Mouse (Mus musculus) embryonic facial prominence, embryonic 14.5 days (tissue): ENCODE measurements around the gene Relt. TPM values are rescaled to one million over a fixed set of nuclear protein-coding genes. Genes with fewer than 3 reads are reported as not detected.

Experiments used
- ATAC-seq: fragments of 200-750 bp; cut with Nextera tagmentation; 2 replicates; pipeline ENCODE4 v1.8.0; 2017; ENCODE audit warnings: low read depth, moderate number of reproducible peaks, moderate TSS enrichment
- DNase-seq: peaks from one replicate; pipeline ENCODE4 v3.0.0-alpha.2; 2015; ENCODE audit warnings: low spot score
- H3K27ac ChIP-seq: fragments of 300-500 bp; sonication (generic); replicated peaks from 2 replicates; pipeline ENCODE4 v1.5.1; 2014; ENCODE audit warnings: low read depth, mild to moderate bottlenecking, low read length, moderate library complexity
- H3K27me3 ChIP-seq: fragments of 300-500 bp; sonication (generic); replicated peaks from 2 replicates; pipeline ENCODE4 v1.6.1; 2014; ENCODE audit warnings: low read length; ENCODE audit not compliant: control insufficient read depth, insufficient read depth
- H3K36me3 ChIP-seq: fragments of 300-500 bp; sonication (generic); 2 replicates; pipeline ENCODE4 v1.6.1; 2014; ENCODE audit warnings: low read length, mixed read lengths; ENCODE audit not compliant: control insufficient read depth, insufficient read depth
- H3K4me1 ChIP-seq: fragments of 300-500 bp; sonication (generic); 2 replicates; pipeline ENCODE4 v1.6.1; 2014; ENCODE audit warnings: antibody characterized with exemption, low read length; ENCODE audit not compliant: control insufficient read depth, insufficient read depth
- H3K4me2 ChIP-seq: fragments of 300-500 bp; sonication (generic); 2 replicates; pipeline ENCODE4 v1.6.1; 2014; ENCODE audit warnings: low read depth, mild to moderate bottlenecking, low read length, moderate library complexity, mixed read lengths
- H3K4me3 ChIP-seq: fragments of 300-500 bp; sonication (generic); 2 replicates; pipeline ENCODE4 v1.5.1; 2014; ENCODE audit warnings: low read depth, mild to moderate bottlenecking, low read length
- H3K9ac ChIP-seq: fragments of 300-500 bp; sonication (generic); 2 replicates; pipeline ENCODE4 v1.6.1; 2014; ENCODE audit warnings: low read depth, mild to moderate bottlenecking, low read length, moderate library complexity, mixed read lengths
- H3K9me3 ChIP-seq: fragments of 300-500 bp; sonication (generic); 2 replicates; pipeline ENCODE4 v1.6.1; 2016; ENCODE audit warnings: low read length; ENCODE audit not compliant: control insufficient read depth
- WGBS: fragments of 180-500 bp; shearing (Covaris S2); extraction: QIAGEN DNeasy Blood & Tissue Kit; methylation state at CpG from one replicate; pipeline ENCODE4 v1.1.7; 2014; 5-methylcytosine and 5-hydroxymethylcytosine counted together
- polyA plus RNA-seq: library from polyadenylated mRNA; unstranded; fragments of >200 nt; fragmentation: Nextera tagmentation; extraction: Ambion mirVana; gene quantifications from 2 replicates; pipeline ENCODE4 v1.2.1, GENCODE M21; 2014

The Relt gene
- polyA plus RNA-seq, 1 experiment from 2014 or later, result 4.6 TPM

- Histone ChIP-seq H3K27ac (no peak overlapping the region), H3K9ac (no peak overlapping the region), H3K27me3 (no peaks in the 10 kb centered on the region), H3K4me1 (peaks cover 15% of the 10 kb centered on the region), H3K36me3 (peaks cover 12% of the 10 kb centered on the region; the same call in 1 of the 2 replicates), H3K4me2 (no peak overlapping the region), H3K9me3 (no peaks in the 10 kb centered on the region), H3K4me3 (no peak overlapping the region)
- ATAC-seq, result no peak
- DNase-seq, result no peak
- 87% methylated on average over 5 of the region's 5 CpGs for WGBS
Observed at GRCm38 (mm10) chr7:100904612-100905011, 41.4 kb upstream of the Relt start.

- H3K27me3 ChIP-seq, result no peaks in the 10 kb centered on the region
- no peaks in the 10 kb centered on the region for H3K9me3 ChIP-seq
- H3K36me3 ChIP-seq, result peaks cover 13% of the 10 kb centered on the region; the same call in 1 of the 2 replicates
- H3K27ac ChIP-seq, result no peak overlapping the region
- H3K4me3 ChIP-seq, result no peak overlapping the region
- DNase-seq (no peak), ATAC-seq (0 out of 2 replicates have a peak, but pooled peaks have one; percentile 28)
- peaks cover 2% of the 10 kb centered on the region for H3K4me1 ChIP-seq
- WGBS, result 77% methylated on average over 9 of the region's 9 CpGs
- H3K4me2 ChIP-seq, result no peak overlapping the region
- no peak overlapping the region for H3K9ac ChIP-seq
Observed at GRCm38 (mm10) chr7:100902451-100903137, 39.3 kb upstream of the Relt start.

DNA sequence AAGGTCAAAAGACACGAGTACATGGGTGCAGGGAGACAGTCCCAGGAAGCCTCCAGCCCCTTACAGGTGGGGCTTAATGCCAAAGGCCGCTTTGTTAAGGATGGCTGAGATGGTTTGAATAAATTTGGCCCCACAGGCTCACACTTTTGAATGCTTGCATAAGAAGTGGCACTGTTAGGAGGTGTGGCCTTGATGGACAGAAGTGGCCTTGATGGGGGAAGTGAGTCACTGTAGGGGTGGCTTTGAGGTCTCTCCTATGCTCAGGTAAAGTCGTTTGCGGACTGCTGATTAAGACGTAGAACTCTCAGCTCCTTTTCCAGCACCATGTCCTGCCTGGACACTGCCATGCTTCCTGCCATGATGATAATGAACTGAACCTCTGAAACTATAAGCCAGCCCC lies 34.6 kb upstream of the Relt start:
- no peak overlapping the region for H3K4me3 ChIP-seq
- WGBS, result 81% methylated on average over 5 of the region's 5 CpGs
- DNase-seq (no peak), ATAC-seq (no peak)
- no peak overlapping the region for H3K9ac ChIP-seq
- no peak overlapping the region for H3K4me2 ChIP-seq
- no peaks in the 10 kb centered on the region for H3K27me3 ChIP-seq
- no peak overlapping the region for H3K27ac ChIP-seq
- H3K9me3 ChIP-seq, result no peaks in the 10 kb centered on the region
- H3K36me3 ChIP-seq, result peaks cover 9% of the 10 kb centered on the region; the same call in 1 of the 2 replicates
- H3K4me1 ChIP-seq, result peaks cover 22% of the 10 kb centered on the region

- peak overlapping the region; percentile 57 for H3K4me3 ChIP-seq
- WGBS, result 6% methylated on average over 9 of the region's 12 CpGs
- peaks cover 9% of the 10 kb centered on the region; the same call in 1 of the 2 replicates for H3K36me3 ChIP-seq
- H3K4me2 ChIP-seq, result peak overlapping the region; percentile 96
- peaks cover 22% of the 10 kb centered on the region for H3K4me1 ChIP-seq
- H3K27ac ChIP-seq, result peak overlapping the region; percentile 44; the same call in 1 of the 2 replicates
- no peaks in the 10 kb centered on the region for H3K9me3 ChIP-seq
- DNase-seq (no peak), ATAC-seq (peak; percentile 23)
- H3K9ac ChIP-seq, result peak overlapping the region; percentile 82
- H3K27me3 ChIP-seq, result no peaks in the 10 kb centered on the region
Observed at GRCm38 (mm10) chr7:100894833-100895226, 31.6 kb upstream of the Relt start.

DNA sequence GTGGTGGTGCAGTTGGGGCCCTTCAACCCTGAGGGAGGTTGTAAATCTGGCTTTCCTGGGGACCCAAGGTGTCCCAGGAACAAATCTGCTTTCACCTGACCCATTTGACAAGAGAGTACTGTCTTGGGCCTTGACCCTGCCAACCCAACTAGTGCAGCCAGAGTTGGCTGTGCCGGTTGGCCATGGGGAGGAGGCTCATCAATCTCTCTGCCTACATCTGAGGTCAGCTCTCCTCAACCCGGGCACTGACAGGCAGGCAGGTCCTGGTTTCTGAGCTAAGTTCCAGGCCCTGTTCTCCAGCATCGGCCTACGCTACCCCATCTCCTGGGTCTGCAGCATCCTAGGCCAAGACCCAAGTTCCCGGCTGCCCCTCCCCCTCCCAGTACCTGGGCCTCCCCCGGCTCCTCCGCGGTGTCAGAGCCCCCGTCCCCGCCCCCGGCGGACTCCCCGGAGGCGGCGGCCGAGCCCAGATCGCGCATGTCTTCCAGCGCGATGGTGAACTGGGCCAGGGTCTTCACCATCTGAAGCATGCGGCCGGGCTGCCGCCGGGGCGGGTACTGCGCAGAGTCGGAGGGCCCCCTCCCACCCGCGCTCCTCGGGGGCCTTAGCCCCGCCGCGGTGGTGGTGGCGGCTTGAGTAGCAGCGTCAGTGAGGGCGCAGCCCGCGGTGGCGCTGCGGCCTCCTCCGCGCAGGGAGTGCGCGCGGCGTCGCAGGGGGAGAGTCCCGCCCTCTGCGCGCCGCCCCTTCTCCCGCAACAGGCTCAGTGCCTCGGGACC lies 31.0 kb upstream of the Relt start:
- Histone ChIP-seq H3K4me3 (peak overlapping the region; percentile 57), H3K4me2 (peak overlapping the region; percentile 96), H3K9me3 (no peaks in the 10 kb centered on the region), H3K9ac (peak overlapping the region; percentile 82), H3K36me3 (peaks cover 15% of the 10 kb centered on the region), H3K27me3 (no peaks in the 10 kb centered on the region), H3K27ac (peak overlapping the region; percentile 44; the same call in 1 of the 2 replicates), H3K4me1 (peaks cover 22% of the 10 kb centered on the region)
- DNase-seq (peak; percentile 65), ATAC-seq (peak; percentile 76)
- WGBS, result 12% methylated on average over 14 of the region's 53 CpGs

DNA sequence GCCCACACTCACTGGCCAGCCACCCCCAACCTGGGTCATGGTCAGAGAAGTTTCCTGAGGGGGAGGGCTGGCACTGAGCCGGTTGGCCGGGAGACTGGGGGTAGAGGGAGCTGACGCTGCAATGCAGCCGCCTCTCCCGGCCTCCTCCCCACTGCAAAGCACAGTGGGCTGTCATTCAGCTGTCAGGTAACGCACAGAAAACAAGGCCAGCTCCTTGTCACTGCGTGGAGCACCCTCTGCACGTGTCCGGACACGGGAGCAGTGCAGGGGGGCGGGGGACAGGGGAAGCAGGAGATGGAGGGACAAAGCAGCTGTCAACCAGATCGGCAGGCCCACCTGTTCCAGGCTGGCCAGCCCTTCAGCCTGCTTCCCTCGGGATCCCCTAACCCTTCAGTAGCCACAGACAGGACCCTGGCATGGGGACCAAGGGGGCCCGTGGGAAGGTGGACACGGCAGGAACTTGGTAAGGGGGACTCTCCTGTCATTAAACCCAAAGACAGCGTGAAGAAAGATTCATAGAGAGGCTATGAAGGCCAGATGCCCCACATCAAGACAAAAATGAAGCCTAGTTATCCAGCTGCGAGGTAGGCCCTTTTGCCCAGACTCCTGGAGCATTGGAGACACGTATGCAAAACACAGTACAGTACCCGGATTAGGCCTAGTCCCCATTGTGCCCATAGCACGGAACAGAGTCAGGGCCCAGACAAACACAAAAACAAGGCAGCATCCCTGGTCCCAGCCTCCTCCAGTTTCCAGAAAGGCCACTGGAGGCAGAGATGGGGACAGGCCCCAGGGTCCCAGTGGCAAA lies 30.2 kb upstream of the Relt start:
- peak; percentile 45; the same call in 1 of the 2 replicates for ATAC-seq
- Histone ChIP-seq H3K4me3 (peak overlapping the region; percentile 57; the same call in 1 of the 2 replicates), H3K36me3 (peaks cover 23% of the 10 kb centered on the region), H3K4me1 (peaks cover 22% of the 10 kb centered on the region), H3K9me3 (no peaks in the 10 kb centered on the region), H3K27me3 (no peaks in the 10 kb centered on the region), H3K4me2 (peak overlapping the region; percentile 96), H3K27ac (no peak overlapping the region), H3K9ac (peak overlapping the region; percentile 82)
- WGBS, result 52% methylated on average over 19 of the region's 20 CpGs
- DNase-seq, result peak; percentile 45

GRCm38 (mm10) chr7:100886535-100886934 lies 23.3 kb upstream of the Relt start:
- no peak overlapping the region for H3K9ac ChIP-seq
- no peak overlapping the region for H3K27ac ChIP-seq
- no peaks in the 10 kb centered on the region for H3K4me1 ChIP-seq
- no peaks in the 10 kb centered on the region for H3K27me3 ChIP-seq
- no peaks in the 10 kb centered on the region for H3K9me3 ChIP-seq
- H3K4me3 ChIP-seq, result no peak overlapping the region
- DNase-seq, result no peak
- H3K36me3 ChIP-seq, result peaks cover 80% of the 10 kb centered on the region
- ATAC-seq, result no peak
- 31% methylated on average over 3 of the region's 3 CpGs for WGBS
- no peak overlapping the region for H3K4me2 ChIP-seq

DNA sequence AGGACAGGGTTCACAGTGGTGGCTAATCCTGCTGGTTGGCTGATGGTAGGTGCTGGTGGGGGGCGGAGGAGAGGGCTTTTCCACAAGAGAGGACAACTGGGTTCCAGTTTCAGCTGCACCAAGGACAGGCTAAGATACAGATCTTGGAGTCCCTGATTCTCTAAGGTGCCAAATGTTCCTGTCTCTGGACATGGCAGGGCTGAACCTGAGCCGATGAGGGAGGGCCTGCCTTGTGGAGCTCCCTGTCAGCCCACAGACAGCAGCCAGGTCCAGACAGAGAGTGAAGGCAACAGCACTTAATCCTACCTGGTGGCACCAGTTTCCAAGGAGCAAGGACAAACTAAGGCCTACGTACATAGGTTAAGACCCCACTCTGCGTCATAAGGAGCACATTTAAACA lies 21.2 kb upstream of the Relt start:
- peaks cover 91% of the 10 kb centered on the region for H3K36me3 ChIP-seq
- no peaks in the 10 kb centered on the region for H3K27me3 ChIP-seq
- no peak for ATAC-seq
- H3K4me2 ChIP-seq, result no peak overlapping the region
- no peaks in the 10 kb centered on the region for H3K4me1 ChIP-seq
- no peaks in the 10 kb centered on the region for H3K9me3 ChIP-seq
- 94% methylated on average over 4 of the region's 4 CpGs for WGBS
- no peak overlapping the region for H3K4me3 ChIP-seq
- H3K27ac ChIP-seq, result no peak overlapping the region
- H3K9ac ChIP-seq, result no peak overlapping the region
- DNase-seq, result no peak
